Mouse (Mus musculus) mouse trophoblast stem cell (cell line): ENCODE measurements around the gene Olfr441.
"Not testable (repeated sequence)": the region's sequence is repeated elsewhere in the genome, so short reads cannot be mapped to it uniquely, and the experiment has no call there.

Experiments used
- in situ Hi-C, 2 experiments: fragments of 300-500 bp; cut with MseI, MboI; formaldehyde crosslinking; loops; 2 replicates in 1 of 2; 3 replicates in 1 of 2; pipeline ENCODE4 v1.15.1; 2025

Gene Olfr441

GRCm38 (mm10) chr6:43106069-43106468, at the start of gene Olfr441:
Gene Olfr441, plus strand, starts transcription at chr6:43106369.
- in situ Hi-C loops: not testable (repeated sequence)

GRCm38 (mm10) chr6:43078750-43079149, 27.4 kb upstream of the Olfr441 start:
- in situ Hi-C loops: no loop called here

- in situ Hi-C loops: not testable (repeated sequence)
These were observed 24.8 kb upstream of the Olfr441 start for GRCm38 (mm10) chr6:43081405-43081804.

- in situ Hi-C loops: not testable (repeated sequence)
These were observed 40.1 kb downstream of the Olfr441 start, which contains the start of gene Olfr237-ps1 for GRCm38 (mm10) chr6:43146267-43146666. Gene Olfr237-ps1, plus strand, starts transcription at chr6:43146567.

GRCm38 (mm10) chr6:43159502-43159901, 53.3 kb downstream of the Olfr441 start:
- in situ Hi-C loops: no loop called here

GRCm38 (mm10) chr6:43162982-43163381, 56.8 kb downstream of the Olfr441 start, which contains the start of gene Olfr437:
Gene Olfr437, plus strand, starts transcription at chr6:43163282.
- in situ Hi-C loops: no loop called here

- in situ Hi-C loops: no loop called here
These were observed 61.1 kb downstream of the Olfr441 start for GRCm38 (mm10) chr6:43167246-43167645.
